Mouse (Mus musculus): Measurements from ENCODE around the gene Pola2.

The Pola2 gene

DNA sequence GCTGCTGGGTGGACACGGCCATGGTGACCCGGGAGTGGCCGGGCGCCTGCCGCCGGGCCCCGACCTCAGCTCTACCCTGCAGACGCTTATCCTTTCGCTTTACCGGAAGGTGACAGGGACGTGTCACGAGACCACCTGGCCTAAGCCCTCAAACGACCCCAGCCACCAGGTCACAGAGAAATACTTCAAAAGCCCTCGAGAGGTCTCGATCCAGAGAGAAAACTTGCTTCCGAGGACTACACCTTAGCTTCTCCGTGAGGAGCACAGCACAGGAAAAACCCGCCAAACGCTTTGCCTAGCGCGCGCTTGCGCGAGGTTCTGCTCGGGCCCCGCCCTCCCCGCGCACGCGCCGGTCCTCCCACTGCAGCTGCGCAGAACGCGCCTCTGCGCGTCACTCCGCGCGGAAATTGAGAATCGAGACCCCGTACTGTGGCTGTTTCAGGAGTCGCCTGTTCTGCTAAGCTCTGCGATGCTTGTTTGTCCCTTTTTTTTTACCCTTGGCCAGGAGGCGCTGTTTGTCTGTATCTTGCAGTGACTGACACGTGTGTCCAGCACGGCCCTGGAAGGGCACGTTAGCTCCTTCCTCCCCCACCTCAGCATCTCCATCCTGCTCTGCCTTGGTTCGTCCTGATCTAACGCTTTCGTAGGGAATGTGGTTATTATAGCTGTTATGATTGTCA lies at the start of gene Pola2:
Pola2 (minus strand) TSS at position 320 of the 680 bp plus-strand sequence.
- DNase-seq = peak; percentile 93

DNA sequence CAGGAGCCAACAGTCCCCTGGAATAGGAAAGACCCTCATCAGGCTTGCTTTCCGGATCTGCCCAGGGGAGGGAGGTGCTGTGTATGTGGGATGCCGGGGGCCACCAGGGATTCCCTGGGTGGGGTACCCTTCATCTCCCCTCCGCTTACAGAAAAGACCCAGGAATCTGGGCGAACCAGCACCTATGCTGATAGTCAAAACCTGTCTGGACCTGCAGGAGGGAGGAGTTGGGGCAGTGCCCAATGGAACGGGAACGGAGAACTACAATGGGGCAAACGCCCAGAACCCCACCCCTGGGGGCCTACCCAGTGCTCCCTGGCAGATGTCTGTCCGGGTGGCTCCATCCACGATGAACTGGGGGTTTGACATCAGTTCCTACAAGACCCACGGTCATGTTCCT lies 49.7 kb upstream of the Pola2 start:
- DNase-seq = no peak

DNA sequence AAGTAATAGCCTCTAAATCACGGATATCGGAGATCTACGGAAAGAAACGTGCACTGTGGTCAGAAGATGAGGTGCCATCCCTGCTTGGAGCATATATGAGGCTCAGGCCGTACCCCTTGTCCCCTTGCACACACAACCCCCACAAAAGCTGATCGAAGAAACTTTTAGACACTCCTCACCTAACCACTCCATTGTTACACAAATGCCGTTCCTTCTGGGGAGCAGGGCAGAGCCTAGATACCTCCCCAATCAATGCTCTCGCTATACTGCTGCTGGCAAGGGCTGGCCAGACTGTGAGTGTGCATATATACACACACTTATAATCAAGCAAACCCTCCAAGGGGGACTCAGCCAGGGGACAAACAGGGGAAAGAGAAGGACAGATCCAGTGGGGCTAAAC lies 45.1 kb upstream of the Pola2 start:
- no peak for DNase-seq

DNA sequence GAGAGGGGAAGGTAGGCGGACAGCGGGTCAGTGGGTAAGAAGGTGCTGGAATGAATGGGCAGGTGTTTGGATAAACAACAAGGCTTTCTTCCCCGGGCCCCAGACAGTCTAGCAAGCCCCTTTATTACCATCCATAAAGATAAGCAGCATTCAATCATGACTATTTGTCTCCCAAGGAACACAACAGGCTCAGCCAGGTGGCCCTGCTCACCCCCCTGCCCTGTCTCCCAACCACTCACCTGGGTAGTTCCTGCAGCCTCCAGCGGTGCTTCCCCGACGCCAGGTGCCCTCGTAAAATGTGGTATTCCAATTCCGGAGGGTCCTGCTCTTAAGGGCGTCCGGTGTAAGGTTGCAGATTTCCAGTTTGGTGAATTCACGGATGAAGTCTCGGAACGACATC lies 43.0 kb upstream of the Pola2 start:
- DNase-seq = no peak

DNA sequence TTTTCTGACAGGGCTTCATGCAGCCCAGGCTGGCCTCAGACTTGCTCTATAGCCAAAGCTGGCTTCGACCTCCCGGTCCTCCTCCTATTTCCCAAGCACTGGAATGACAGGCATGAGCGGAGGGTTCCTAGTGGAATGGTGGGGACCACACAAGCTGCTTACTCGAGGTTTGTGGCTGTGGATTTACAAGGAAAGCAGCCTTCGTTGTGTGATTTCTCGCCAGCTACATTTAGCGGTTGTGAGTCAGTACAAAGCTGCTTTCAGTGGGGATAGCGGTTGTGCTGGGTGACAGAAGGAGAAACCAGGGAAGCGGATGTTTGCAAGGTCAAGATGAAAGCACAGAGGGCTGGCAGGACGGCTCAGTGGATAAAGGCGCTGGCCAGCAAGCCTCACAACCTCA lies 41.5 kb upstream of the Pola2 start:
- no peak for DNase-seq

DNA sequence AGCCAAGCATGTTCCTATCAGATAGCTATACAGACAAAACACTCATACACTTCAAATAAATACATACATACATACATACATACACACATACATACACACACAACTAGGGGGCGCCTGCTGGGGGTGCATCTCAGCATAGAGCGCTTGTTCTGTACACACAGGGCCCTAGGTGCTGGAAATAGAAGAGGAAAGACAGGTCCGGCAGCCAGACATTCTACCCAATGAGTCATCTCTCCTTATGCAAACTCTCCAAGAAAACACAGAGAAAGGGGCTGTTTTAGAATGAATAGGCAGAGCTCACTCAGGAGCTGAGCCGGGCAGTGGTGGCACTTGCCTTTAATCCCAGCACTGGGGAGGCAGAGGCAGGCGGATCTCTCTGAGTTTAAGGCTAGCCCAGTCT lies 36.0 kb upstream of the Pola2 start:
- DNase-seq = no peak

DNA sequence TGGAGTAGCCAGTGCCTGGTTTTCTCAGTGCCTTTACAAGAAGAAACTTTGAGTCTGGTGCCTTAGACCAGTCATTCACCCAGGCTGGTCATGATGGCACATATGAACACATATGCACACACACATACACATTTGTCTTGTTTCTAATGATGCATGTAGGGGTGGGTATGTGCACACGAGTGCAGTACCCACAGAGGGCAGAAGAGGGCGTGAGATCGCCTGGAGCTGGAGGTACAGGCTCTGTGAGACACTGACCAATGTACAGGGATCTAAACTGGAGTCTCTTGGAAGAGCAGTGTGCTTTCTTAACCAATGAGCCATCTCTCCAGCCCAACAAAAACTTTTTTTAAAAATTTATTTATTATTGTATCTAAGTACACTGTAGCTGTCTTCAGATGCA lies 34.2 kb upstream of the Pola2 start:
- no peak for DNase-seq

DNA sequence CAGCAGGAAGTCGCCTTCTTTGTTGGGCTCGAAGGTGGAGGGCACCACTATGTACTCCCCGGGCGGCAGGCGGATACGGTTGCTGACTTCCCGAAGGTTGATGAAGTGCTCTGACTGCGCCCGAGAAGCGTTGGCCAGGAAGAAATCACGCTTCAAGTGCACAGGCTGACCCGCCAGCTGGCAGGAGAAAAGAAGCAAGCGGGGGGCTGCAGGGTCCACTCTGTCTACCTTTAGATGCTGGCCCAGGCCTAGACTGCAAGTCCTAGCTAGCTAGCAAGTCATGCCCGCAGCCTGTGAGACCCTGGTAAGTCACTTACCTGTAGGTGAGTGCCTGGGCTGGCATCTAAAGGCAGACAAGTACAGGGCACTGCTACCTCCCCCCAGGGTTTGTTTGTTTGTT lies 30.7 kb upstream of the Pola2 start:
- DNase-seq = no peak

DNA sequence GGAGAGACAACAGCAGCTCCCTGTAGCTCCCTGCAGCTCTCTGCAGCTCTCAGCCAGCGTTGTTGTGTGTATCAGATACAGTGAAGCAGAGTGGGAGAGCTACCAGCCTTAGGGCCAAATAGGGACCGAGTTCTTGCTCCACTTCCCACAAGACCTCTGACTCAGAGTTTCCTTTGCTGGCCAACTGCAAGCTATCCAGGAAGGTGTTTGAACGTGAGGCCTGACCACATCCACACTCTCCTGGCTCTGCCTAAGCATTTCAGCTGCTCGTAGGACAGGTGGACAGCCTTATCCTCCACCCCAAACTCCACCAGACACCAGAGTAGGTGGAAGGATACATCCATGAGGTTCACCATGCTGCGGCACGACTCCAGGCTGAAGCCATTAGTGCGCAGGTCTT lies 28.0 kb upstream of the Pola2 start:
- DNase-seq = no peak

DNA sequence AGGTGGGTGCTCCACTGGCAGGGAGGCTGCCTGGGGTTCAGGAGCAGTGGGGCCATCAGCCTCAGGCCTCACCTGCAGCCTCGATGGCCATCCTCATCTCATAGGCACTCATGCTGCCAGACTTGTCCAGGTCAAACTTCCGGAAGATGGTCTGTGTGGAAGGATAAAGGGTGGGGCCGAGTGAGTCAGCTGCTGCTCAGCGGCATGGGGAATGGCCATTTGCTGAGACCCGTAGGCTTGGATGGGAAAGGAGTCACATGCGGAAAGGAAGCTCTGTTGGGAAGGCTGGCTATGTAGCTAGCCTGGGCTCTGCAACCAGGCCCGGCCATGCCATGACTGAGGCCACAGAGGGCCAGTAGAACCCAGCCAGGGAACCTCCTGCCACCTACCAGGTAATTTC lies 27.5 kb upstream of the Pola2 start:
- DNase-seq = no peak

DNA sequence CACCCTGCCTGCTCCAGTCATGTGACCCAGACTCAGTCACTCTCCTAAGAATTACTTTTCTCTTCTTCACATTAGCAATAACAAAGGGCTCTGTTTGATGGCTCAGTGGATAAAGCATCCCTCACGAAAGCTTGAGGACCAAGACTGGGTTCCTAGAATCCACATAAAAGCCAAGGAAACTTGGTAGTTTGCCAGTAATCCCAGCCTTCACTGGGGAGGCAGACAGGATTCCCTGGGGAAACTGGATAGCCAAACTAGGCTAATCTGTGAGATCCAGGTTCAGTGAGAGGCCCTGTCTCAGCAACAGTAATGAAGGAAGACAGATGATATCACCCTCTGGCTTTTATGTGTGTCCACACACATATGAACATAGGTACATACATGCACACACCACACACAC lies 26.9 kb upstream of the Pola2 start:
- DNase-seq = no peak

DNA sequence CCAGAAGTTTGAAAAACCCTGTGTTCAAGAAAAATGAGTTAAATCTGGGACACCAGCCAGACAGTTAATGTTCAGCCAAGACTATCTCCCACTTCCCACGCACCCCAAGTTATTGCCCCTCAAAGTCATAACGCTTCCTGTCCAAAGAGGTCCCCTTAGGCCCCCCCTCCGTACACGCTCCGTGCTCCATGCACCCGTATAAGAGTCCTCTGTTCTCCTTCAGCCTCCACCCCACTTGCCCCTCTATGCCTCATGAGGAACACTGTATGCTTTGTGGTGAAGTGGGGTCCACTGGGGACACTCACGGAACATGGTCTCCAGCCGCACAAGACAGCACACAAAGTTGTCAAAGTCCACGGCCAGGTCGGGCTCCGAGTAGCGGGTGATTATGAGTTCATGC lies 26.0 kb upstream of the Pola2 start:
- peak; percentile 35 for DNase-seq

DNA sequence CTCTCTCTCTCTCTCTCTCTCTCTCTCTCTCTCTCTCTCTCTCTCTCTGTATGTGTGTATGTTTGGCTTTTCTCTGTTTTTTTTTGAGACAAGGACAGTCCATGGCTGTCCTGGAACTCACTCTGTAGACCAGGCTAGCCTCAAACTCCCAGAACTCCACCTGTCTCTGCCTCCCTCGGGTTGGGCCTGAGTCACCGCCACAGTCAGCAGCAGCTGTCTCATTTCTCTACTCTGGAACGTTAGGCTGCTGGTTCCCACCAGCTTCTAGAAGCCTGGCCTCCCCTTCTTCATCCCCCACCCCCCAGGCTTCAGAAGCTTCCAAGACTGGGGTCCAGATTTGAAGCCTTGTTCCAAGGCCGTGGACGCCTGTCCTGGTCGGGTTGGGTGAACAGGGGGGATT lies 25.6 kb upstream of the Pola2 start:
- no peak for DNase-seq

DNA sequence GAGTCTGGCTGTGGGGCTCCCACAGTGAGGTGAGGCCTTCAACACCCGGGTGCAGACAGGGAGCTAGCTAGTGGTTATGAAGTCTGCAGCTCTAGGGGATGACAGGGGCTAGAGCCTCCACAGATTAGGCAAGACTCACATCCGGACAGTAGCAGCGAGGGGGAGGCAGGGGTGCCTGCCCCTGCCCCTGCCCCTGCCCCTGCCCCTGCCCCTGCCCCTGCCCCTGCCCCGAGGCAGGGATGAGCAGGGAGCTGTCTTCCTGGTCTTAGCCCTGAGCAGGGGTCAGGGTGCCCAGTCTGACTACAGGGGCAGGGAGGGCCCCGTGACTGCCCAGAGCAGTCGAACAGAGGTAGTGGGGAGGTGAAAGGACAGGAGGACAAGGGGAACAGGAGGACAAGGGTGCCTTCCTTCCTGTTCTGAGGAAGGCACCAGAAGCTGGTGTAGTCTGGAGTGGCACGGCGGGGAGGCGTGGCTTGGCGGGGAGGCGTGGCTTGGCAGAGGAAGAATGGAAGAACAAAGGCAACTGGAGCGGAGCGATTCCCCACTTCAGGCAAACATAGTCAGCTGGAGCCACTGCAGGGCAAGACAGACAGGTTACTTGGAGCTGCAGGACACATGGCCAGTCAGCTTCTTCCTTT lies 24.9 kb upstream of the Pola2 start:
- peak; percentile 91 for DNase-seq

DNA sequence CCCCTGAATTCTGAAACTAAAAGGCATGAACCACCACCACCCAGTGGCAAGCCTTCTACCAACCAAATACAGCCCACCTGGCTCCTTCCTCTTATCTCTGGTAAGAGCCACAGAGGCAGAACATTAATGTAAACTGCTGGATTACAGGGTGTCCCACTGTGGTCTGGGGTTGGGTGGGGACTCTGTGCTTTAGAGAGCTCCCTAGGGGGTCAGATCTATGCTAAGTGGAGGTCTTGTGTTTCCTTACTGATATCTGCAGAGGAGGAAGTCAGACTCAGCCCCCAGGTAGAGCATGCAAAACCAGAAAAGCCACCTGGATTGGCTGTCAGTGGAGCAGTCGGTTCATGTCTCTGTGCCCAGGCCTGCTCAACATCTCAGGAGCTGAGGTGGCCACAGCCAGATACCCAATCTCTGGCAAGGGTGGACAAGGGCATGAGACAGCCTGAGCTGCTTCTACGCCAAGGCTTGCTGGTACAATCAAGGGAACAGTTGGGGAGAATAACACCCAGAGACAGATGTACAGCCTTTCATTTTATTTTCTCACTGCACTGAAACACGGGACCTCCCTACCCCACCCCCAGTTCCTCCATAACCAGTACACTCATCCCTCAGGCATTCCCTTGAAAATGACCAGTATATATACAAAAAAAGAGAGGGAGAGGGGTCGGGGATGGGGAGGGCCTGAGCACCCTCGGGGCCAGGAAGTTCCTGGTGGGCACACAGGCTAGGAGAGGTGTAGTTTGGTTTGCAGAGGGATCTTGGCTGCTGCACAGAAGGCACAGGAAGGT lies 24.2 kb upstream of the Pola2 start:
- DNase-seq = no peak

DNA sequence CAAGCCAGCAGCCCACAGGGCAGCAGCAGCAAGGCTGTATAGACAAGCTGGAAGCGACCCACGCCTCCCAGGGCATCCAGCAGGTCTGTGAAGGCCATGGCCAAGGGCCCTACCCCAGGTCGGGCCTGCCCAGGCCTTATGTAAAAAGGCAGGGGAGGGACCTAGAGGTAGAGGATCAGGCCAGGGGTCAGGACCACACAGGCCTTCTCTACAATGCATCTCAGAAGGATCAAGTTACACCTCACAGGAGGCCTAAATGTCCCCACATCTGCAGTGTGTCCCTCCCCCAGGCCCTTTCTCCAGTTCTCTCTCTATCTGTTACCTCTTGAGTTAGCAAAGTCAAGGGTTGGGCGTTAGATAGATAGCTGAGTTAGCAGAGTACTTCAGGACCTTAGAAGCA lies 22.0 kb upstream of the Pola2 start, which contains the start of gene Slc22a20:
Slc22a20 (minus strand) TSS at position 101 of the 400 bp plus-strand sequence.
- no peak for DNase-seq

DNA sequence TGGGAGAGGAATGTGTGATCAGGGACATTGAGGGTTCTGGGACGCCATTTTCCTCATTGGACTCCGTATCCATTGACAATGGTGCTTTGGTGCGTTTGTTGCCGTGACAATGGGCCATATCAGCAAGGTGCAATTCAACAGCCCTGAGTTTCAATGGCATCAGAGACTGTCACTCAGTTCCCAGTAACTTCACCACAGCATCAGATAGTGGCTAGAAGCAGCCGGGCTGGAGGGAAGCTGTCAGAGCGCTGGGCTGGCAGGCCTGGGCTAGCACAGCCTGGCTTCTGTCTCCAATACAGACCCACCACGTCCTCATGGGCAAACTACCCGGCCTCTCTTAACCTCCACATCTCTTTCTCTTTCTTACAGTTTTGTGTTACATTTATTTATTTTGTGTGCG lies 16.5 kb upstream of the Pola2 start:
- DNase-seq = no peak

DNA sequence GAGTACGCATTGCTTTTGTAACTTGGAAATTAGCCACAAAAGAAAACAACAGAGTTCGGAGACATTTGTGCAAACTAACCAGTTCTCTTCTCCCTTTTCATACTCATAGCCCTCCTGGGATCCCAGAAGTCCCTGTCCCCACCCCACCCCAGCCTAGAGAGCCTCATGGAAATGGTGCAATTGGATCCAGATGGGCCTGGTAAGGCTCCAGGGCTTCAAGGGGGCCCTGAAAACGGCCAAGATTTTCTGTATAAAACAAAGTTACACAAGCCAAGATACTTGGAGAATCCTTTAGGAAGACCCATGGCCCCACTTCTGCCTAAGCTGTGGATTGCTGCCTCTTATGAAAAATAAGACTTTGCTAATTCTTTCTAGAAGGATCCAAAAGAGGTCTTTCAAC lies 13.7 kb upstream of the Pola2 start:
- DNase-seq = no peak

DNA sequence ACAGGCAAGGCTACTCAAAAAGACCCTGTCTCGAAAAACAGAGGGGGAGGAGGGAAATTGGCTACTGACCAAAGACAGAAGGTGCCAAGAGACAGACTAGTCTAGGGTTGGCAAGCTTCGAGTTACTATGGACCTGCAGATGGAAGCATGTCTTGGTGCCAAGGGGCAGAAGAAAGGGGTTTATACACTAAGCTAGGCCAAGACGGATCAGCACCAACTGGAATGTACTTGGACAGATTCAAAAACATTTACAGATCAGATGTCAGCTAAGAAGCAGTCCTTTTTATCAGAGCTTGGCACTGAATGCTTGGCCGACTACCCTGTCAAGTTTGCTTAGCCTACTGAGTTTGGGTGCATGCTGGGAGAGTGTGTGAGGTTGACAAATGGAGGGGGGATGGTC lies 11.7 kb upstream of the Pola2 start:
- no peak for DNase-seq

DNA sequence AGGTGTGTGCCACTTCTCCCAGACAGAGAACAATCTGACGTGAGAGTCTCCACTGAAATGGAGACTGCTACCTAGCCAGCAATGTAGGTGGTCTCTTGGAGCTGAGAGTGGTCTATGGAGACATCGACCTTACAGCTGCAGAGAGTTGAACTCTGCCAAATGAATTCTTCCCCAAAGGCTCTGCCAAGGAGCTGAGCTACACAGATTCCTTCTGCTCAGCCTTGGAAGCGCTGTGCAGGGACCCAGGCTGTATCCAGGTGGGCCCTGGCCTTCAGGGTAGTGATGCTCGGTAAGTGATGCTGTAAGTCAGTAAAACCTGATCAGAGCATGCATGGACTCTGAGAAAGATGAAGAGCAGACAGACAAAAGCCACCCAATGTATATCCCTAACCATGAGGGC lies 11.1 kb upstream of the Pola2 start:
- DNase-seq = no peak

DNA sequence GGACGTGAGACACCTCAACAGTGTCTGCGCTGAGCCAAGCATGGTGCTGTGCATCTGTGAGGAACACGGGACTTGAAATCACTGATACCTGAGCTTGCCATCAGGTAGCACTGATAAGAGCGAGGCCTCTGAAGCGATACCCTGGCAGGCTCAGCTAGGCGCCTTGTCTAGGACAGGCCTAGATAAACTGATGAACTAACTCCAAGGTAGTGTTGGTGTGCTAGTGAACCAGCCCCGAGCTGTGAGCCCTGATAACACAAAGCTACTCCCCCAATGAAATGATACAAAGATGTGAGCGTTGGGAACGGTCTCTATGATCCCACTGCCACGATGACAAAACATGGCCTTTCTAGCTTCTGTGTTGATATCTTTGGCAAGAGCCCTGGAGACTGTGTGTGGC lies 3.7 kb upstream of the Pola2 start:
- no peak for DNase-seq

DNA sequence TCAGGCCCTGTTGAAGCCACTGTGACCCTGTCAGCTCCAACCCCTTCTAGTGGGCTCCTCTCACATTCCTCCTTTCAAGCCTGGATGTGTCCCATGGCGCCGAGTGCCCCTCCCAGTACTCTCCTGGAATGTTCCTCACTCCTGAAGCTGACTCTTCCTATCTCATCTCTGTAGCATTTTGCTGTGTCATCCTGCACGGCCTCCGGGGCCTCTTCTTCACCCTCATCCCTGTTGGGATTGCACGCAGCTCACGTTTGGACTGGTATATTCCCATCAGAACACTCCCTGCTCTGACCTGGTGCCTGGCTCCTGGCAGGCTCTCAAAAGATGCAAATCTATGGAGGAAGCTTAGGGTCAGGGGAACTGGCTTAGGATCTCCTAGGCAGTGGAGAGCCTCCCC lies 2.8 kb upstream of the Pola2 start:
- no peak for DNase-seq

DNA sequence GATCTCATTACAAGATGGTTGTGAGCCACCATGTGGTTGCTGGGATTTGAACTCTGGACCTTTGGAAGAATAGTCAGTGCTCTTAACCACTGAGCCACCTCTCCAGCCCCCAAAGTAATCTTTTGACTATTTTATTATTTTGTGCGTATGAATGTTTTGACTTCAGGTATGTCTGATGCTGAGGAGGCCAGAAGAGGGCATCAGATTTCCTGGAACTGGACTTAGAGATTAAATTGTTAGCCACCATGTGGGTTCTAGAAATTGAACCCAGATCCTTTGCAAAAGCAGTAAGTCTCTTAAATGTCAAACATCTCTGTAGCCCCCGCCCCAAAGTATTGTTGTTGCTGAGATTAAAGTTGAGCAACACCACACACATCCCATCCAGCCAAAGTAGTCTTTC lies 1.9 kb upstream of the Pola2 start:
- no peak for DNase-seq

DNA sequence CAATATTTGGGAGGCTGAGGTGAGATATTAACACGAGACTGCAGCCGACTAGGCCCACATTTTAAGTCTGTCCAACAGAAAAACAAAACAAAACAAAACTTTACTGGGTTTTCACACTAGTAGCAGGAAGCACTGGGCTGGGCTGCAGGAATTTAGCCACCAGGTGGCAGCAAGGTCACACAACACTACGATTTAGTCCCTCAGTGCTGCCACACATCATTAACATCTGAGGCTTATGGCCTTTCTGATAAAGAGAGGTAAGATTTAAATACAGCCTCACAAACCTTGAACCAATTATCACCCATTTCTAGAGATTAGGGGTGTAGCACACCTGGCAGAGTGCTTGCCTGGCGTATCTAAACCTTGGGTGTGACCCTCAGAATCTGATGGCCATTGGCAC lies 1.3 kb upstream of the Pola2 start:
- peak; percentile 83 for DNase-seq

Data from kidney, postnatal 14 days (tissue).